Mouse (Mus musculus) kidney, postnatal 10 days (tissue): ENCODE measurements around the gene Tff2.
A peak's percentile ranks its signal among the peaks of the same experiment; 100 is the strongest.

Experiments
- DNase-seq: peaks from one replicate; pipeline ENCODE4 v3.0.0; 2021; ENCODE audit warnings: mixed read lengths

The Tff2 gene

DNA sequence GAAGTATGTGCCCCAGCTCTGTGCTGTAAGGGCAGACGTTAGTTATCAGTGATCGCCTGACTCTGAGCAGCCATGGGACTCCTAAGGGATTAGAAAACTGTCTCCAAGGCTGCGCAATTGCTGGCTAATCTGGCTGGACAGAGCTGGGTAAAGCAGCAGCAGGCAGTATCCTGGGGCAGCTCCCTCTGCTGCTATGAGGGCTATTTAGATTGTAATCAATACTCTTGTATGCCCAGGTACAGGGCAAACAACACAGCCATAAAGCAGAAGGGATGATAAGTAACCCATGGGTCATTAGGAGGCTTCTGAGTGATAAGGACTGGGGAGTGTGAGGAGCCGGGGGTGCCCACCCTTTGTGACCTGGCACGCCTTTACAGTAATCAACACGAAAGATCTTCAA is 9.2 kb downstream of the Tff2 start:
- no peak for DNase-seq

DNA sequence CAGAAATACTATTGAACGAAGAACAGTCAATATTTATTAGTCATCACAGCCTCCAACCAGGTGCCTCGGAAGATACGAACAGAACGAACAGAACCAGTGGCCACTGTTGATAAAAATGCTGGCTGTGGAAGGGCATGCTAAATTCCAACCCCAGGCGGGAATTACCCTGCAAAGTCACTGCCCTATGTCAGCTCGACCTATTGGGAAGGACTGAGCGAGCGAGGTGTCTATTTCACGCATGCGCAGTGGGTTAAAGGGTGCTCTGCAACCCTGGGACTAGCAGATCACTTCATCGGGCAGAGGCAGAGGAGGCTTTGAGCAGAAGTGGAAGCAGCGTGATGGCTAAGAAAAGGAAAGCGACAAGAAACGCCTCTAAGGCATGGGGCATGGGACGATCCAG is 10.3 kb downstream of the Tff2 start:
- DNase-seq: no peak

DNA sequence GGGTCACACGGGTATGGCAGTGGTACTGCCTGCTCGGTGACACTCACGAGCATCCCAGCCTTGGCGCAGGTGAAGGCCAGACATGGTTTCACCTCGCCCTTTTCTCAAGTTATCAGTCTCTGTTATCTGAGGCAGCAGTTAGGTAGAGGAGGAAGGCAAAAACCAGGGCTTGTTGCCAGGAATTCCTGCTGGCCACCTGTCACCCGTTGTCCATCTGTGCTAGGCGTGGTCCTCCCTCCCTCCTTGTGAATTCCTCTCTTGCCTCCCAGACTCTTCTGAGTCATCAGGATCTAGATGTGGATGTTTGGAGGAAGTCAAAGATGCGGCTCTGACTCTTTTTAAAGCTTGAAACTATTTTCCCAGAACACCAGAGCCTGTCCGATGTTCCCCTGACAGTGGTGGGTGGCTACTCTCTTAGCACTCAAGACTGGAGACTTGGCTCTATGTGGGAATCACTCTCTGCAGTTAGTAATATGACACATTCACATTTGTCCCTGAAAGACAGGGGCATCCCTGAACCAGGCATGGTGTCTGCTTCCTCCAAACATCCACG is 12.7 kb downstream of the Tff2 start:
- DNase-seq: no peak

DNA sequence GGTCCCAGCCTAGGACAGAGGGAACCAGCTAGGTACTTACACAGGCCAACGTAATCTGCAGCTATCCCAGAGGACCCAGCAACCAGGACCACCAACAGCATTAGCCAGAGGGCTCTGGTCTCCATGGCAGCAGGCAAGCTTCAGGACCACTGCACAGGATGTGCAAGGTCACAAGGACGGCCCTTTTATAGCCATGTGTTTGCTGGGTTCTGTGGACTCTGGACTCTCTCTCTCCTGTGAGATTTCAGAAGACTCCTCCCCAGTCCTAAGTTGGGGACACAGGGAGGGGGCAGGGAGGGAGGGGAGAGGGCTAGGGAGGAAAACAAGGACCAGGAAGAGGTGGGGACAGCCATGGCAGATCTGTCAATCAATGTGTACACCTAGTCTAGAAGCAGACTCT is 14.6 kb downstream of the Tff2 start, which contains the start of gene Tff3:
Tff3 (minus strand) TSS at position 195 of the 400 bp plus-strand sequence.
- no peak for DNase-seq

DNA sequence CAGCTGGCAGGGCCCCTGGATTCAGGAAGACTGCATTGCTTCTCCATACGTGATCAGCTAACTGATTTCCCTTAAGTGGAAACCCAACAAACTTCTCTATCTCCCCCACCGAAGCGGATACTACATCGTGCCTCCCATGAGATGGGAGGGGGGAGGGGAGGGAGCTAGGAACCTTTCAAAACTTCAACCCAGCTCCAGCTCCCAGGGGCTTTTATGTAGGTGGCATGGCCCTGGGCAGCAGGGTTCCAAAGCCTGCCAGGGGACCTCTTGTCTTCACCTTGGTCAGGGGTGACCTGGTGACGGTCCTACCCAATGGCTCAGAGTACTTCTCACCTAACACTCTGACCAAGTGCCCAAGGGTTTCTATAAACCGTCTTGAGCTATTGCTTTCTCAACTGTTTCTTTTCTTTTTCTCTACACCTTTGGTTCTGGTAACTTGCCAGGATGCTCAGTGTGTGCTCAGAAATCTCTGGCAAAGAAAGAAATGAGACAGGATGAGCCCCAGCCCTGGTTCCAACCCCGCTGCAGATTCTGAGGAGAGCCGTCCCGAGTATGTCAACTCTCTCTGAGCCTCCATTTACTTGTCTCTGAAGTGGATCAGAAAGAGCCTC is 15.3 kb downstream of the Tff2 start:
- DNase-seq: no peak

DNA sequence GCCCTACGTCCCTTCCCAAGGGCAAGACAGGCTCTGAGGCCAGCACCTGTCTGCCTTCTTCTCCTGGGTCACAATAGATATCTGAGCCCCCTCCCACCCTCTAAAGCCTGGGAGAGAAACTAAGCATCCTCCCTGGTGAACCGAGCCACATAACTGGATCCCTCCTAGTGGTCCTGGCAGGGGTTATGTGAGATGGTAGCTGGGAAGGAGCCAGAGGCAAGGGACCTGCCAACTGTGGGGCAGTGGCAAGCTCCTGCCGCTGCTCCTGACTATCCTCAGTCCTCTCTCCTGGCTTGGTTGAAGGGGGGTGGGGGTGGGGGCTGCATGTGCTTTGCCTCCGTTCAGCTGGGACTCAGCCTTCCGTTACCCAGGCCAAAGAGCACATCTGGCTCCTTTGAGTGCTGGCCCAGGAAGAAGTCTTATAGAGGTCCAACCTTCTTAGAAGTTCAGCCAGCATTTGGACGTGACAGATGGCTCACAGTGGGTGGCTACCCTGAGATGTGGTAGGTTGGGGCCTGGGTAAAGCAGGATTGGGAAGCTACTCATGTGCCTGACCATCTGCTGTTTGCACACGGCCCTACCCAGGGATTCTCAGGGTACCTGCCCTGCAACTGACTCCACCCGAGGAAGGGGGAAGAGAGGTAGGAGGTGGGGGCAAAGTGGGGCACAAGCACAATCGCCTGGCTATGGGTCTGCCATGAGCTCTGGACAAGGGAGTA is 18.4 kb downstream of the Tff2 start:
- no peak for DNase-seq

DNA sequence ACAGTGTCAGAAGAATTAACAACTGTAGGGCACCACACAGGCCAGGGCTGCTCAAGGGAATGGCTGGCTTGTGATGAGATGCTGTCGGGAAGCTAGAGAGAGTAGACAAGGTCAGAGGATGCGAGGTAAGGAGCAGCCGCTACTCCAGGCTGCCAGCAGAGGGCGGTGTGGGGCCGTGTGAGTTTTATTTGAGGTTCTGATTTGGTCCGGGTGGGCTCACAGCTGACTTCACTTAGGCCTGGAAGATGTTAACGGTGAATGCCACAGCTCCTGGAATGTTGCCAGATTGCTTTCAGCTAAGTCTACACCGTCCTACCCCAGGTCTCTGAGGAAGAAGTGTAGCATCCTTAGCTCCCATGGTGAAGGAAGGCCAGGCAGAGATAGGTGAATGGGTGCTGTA is 22.1 kb downstream of the Tff2 start:
- peak; percentile 62 for DNase-seq

DNA sequence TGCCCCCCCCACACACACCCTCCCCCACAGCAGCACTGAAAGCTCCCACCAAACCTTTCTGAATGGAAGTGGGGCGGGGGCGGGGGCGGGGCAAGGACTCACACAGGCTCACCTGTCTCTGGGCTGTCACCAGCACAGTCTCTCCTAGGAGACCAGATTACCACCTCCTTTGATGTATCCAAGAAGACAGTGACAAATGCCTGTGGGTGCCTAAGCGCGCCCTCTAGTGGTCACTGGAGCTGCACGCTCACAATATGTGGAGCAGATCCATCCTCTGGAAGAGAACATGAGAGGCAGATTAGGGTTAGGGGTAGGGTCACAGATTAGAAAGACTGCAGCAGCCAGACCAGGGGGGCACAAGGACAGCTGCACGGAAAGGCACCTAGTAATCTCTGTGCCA is 24.7 kb downstream of the Tff2 start:
- peak; percentile 89 for DNase-seq

DNA sequence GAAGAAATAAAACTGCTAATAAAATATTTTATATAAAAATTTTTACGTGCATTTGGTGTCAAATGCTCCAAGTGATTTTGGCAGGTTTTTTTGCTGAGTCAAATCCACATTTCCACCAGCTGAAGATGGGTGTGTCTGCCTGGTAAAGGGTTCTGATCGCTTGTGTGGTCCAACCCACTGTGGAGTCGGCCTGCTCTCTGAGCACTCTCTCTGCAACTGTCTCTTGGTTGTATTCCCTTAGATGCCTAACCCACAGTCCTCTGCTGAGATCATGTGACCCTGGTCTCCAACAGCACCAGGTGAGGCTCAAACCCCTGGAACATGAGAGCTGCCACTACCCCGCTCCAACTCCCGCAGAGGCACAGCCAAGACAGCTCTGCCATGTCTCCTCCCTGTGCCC is 26.1 kb downstream of the Tff2 start:
- DNase-seq: no peak

DNA sequence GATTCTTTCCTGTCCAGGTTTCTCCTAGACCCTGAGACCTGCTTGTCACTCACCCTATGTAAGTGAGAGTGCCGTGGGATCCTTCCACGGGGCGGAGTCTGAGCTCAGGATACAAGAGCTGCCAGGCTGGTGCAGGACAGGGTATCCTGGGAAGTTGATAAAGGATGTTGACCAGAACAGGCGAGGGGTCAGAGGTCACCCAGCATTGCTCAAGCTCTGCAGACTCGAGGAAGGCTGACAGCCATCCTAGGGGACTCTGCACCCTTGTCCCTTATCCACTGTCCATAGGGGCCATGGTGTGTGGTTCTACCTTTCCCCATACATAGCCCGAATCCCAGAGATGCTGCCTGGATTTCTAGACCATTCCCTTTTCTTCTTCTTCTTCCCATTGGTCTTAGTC is 28.0 kb downstream of the Tff2 start:
- no peak for DNase-seq

DNA sequence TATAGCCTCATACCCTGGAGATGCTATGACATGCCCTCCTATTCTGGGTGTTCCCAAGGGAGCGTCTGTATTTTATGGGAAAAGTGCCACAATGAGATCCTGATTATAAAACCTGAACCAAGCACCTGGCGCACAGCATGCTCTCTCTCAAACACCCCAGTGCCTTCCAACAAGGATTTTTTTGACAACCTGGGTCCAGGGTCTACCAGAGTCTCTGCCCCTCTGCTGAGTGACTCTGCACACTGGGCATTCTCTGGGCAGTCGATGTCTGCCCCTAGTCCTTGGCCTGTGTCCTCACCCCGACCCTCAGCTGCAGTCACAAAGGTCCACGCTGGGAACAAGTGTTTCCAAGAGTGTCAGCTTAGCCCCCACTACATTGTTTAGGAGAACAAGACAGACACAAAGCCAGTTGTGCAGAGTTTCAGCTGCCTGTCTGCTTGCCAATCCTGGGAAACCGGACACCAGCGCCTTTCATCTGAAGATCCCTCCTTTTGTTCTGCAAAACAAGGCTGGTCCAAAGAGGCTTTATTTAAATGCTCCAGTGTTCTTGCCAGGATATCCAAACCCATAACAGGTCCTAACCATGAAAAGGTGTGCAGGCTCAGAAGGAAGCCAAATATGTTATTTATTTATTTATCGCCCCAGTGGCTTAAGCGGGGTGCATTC is 30.8 kb downstream of the Tff2 start:
- DNase-seq: no peak

DNA sequence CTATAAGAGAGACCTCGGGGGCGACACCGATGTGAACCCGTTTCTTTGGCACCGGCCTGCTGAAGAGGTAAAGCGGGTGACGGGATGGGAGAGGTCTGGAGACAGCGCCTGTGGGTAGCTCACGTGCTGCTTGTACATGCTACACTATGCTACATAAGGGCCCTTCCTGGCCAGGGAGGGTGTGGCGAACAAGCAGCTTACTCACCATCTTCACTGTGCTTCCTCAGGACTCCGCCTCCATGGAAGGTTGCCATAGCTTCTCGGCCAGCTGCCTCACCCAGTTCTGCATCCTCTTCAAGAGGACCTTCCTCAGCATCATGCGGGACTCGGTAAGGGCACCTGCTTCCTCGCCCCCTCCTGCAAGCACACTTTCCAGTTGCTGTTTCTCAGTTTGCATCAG is 35.7 kb downstream of the Tff2 start:
- DNase-seq: no peak

DNA sequence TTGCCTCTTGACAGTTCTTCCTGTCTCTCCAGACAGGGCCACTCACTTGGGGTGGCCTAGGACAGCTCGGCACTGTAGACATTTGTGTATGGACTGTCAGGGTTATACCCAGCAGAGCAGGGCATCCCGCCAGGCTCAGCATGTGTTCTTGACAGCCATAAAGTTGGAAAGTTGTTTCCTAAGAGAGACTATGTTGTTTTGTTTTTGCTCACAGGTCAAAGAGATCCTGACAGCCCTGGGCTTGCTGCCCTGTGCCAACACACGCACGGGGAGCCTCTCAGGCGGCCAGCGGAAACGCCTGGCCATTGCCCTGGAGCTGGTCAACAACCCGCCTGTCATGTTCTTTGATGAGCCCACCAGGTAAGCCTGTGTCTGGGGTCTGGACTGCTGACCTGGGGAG is 40.3 kb downstream of the Tff2 start:
- DNase-seq: no peak

DNA sequence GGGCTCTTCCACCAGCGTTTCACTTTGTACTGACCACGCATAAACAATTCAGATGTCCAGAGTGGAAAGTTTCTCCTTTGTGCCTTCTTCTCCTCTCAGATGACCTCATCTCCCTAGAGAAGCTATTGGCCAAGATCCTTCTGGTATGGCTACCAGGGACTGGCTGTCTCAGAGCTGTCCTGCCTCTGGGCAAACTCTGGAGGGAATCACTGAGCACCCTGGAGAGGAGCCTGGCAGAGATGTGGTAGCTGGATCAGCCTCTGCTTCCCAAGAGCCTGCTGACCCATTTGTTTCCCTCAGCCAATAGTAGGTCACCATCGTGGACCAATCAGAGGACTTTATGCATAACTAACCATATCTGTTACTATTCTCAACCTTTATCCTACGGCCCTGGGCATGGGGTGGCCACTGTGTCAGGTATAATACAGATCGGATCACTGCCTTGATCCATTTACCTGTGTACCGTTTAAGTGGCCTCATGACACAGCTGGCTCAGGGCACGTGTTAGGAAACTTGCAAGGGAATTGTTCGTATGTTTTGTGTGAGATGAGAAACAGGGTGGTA is 41.0 kb downstream of the Tff2 start:
- no peak for DNase-seq

DNA sequence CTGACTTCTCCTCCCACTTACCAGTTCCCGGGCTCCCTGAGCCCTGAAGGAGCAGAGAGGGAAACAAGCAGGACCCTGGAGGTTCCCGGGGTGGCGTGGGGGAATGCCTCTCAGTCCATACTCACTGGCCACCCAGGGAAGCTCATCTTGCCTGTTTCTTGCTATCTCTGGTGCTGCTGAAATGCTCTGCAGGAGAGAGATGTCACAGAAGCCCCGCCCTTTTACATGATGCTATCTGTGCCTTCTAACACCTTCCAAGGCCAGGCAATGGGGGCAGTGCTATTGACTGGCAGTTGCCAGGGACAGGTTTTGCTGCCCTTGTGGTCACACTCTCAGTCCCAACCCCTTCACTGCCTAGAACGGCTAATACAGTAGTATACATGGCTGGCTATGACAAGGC is 45.3 kb downstream of the Tff2 start:
- DNase-seq: no peak

DNA sequence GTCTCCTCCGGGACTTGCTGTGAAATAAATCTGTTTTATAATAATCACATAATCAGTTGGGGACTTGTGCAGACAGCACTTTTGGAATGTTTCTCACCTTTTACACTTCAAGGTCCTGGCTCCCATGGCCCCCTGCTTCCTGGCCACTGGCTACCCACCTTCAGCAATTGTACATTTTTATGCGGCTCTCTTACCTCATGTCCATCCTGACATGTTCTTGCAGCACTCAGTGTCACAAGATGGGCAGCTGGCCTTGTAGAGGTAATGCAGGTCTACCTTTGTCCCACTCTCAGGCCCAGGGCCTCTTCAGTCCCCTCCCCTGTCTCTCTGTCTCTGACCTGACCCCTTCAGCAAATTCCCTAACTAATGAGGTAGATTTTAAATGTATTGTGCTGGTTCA is 47.2 kb downstream of the Tff2 start:
- no peak for DNase-seq

DNA sequence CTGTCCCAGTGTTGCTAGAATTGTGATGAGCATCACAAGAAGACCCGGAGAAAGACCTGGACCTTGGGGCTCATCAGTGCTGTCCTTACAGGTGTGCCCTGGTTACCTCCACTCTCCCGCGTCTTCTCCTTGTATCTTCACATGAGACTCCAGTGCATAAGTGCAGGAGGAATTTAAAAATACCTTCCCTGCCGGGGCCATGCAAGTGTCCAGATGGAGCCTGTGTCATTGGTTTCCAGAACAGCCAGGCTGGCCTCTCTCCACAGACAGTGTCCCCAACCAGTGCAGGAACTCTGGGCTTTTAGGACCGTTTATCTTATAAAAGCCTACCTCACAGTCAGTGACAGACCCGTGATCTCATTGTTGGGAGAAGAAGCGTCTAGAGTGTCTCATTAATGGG is 48.5 kb downstream of the Tff2 start:
- no peak for DNase-seq

DNA sequence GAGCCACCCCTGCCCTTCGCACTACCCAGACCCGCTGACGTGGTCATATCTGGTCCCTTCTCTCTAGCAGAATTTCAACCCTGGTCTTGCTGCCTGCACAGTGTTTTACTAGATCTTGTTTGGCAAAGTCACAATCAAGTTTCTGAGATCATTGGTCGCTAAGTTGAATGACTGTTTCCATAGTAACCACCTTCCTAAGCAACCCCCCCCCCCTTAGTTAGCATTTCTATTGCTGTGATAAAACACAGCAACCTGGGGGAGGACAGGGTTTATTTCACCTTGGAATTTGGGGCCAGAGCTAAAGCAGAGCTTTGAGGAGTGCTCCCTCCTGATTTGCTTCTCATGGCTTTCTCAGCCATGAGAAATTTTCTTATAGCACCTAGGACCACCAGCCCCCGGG is 49.3 kb downstream of the Tff2 start:
- DNase-seq: no peak
